Mouse (Mus musculus): ENCODE results near the gene Fkbpl. TPM values are rescaled to one million over a fixed set of nuclear protein-coding genes. Genes with fewer than 3 reads are reported as not detected.

Fkbpl gene
- total and polyA plus RNA-seq, 3 experiments = 5.5 to 8.2 (median 6.2) TPM

GRCm38 (mm10) chr17:34604511-34605237, 39.9 kb upstream of the Fkbpl start:
- H3K9ac ChIP-seq (ENCODE audit: insufficient read depth, low read depth) = peak overlapping the region; percentile 49
- TF ChIP-seq UBTF (IDR thresholded peaks at IDR 0.05; ENCODE audit: low read depth, low read length) = 0 out of 2 replicates have a peak, but pooled peaks have one; percentile 27
- TF ChIP-seq E2F4 (IDR thresholded peaks at IDR 0.05; ENCODE audit: insufficient replicate concordance, low read depth, low read length) = no peak
- H3K36me3 ChIP-seq (replicated peaks in 1 of 2; ENCODE audit: control insufficient read depth in 1 of 2, insufficient read depth in 1 of 2, low read length in 1 of 2) = peaks cover 15 to 44% of the 10 kb centered on the region in 2 experiments
- in situ Hi-C loops (cut with MboI; ENCODE audit: low pct_ligation_motif_present, low pct_unique_long_range_greater_than_20kb, low sequenced_read_pairs) (no loop called here), dilution Hi-C loops (cut with MboI; ENCODE audit: extremely low pct_ligation_motif_present, extremely low pct_unique_long_range_greater_than_20kb, low sequenced_read_pairs) (no loop called here)
- peak overlapping the region; percentile 63 to 97 (median 82) for H3K4me3 ChIP-seq (replicated peaks in 1 of 3; ENCODE audit: low read depth in 2 of 3, low read length in 2 of 3, poor library complexity in 1 of 3)
- peak overlapping the region; percentile 49 for H3K27ac ChIP-seq (ENCODE audit: insufficient read depth, low read depth)
- H3K27me3 ChIP-seq (replicated peaks) = no peaks in the 10 kb centered on the region
- peaks cover 12% of the 10 kb centered on the region for H3K79me2 ChIP-seq (replicated peaks; ENCODE audit: control insufficient read depth, extremely low read depth, insufficient read depth, poor library complexity, severe bottlenecking)
- H3K4me2 ChIP-seq (ENCODE audit: insufficient read depth, low read depth, poor library complexity, severe bottlenecking) = peak overlapping the region; percentile 86
- no peaks in the 10 kb centered on the region for H3K9me3 ChIP-seq (replicated peaks; ENCODE audit: low read length)
- DNase-seq (ENCODE audit: extremely low read depth) = peak; percentile 40
- H3K4me1 ChIP-seq (ENCODE audit: control insufficient read depth in 1 of 2, insufficient read depth in 2 of 2) = peaks cover 12 to 39% of the 10 kb centered on the region in 2 experiments

GRCm38 (mm10) chr17:34605609-34606008, 39.0 kb upstream of the Fkbpl start:
- H3K27me3 ChIP-seq (replicated peaks) = no peaks in the 10 kb centered on the region
- H3K9ac ChIP-seq (ENCODE audit: insufficient read depth, low read depth) = peak overlapping the region; percentile 97
- peaks cover 12 to 39% of the 10 kb centered on the region in 2 experiments for H3K4me1 ChIP-seq (ENCODE audit: control insufficient read depth in 1 of 2, insufficient read depth in 2 of 2)
- H3K79me2 ChIP-seq (replicated peaks; ENCODE audit: control insufficient read depth, extremely low read depth, insufficient read depth, poor library complexity, severe bottlenecking) = peaks cover 12% of the 10 kb centered on the region
- H3K36me3 ChIP-seq (replicated peaks in 1 of 2; ENCODE audit: control insufficient read depth in 1 of 2, insufficient read depth in 1 of 2, low read length in 1 of 2) = peaks cover 16 to 44% of the 10 kb centered on the region in 2 experiments
- TF ChIP-seq NELFE (IDR thresholded peaks at IDR 0.05; ENCODE audit: low read depth, low read length) = peak; percentile 92
- peak; percentile 87 for TF ChIP-seq ZMIZ1 (IDR thresholded peaks at IDR 0.05; ENCODE audit: low read depth, low read length)
- TF ChIP-seq RAD21 (IDR thresholded peaks at IDR 0.05; ENCODE audit: low read depth, low read length) = no peak
- TF ChIP-seq MAX (IDR thresholded peaks at IDR 0.05; ENCODE audit: low read length) = peak; percentile 56; the same call in 1 of the 2 replicates
- peak; percentile 75; the same call in 1 of the 2 replicates for TF ChIP-seq SIN3A (IDR thresholded peaks at IDR 0.05; ENCODE audit: low read length)
- no peak; the same call in 1 of the 2 replicates for TF ChIP-seq MEF2A (IDR thresholded peaks at IDR 0.05; ENCODE audit: borderline replicate concordance, low read depth, low read length)
- TF ChIP-seq HCFC1 (IDR thresholded peaks at IDR 0.05; ENCODE audit: low read depth, low read length) = peak; percentile 81
- peak; percentile 58; the same call in 1 of the 2 replicates for TF ChIP-seq MXI1 (IDR thresholded peaks at IDR 0.05; ENCODE audit: low read depth, low read length)
- no peak for TF ChIP-seq PAX5 (IDR thresholded peaks at IDR 0.05; ENCODE audit: low read length)
- peak; percentile 71 for TF ChIP-seq TBP (conservative IDR thresholded peaks at IDR 0.05; ENCODE audit: low read depth, low read length)
- TF ChIP-seq KAT2A (IDR thresholded peaks at IDR 0.05; ENCODE audit: insufficient replicate concordance, low read length) = peak; percentile 65; the same call in 1 of the 2 replicates
- TF ChIP-seq TCF12 (IDR thresholded peaks at IDR 0.05; ENCODE audit: low read depth, low read length) = peak; percentile 83
- peak; percentile 60 for TF ChIP-seq CHD2 (IDR thresholded peaks at IDR 0.05; ENCODE audit: low read length)
- TF ChIP-seq IRF4 (IDR thresholded peaks at IDR 0.05; ENCODE audit: low read depth, low read length) = peak; percentile 20; the same call in 1 of the 2 replicates
- TF ChIP-seq POLR2A (IDR thresholded peaks at IDR 0.05; ENCODE audit: low read depth, low read length) = peak; percentile 96
- TF ChIP-seq ETS1 (conservative IDR thresholded peaks at IDR 0.05; ENCODE audit: low read depth, low read length) = no peak
- no peak for TF ChIP-seq JUND (conservative IDR thresholded peaks at IDR 0.05; ENCODE audit: low read depth, low read length)
- TF ChIP-seq ELF1 (IDR thresholded peaks at IDR 0.05; ENCODE audit: low read depth, low read length) = peak; percentile 88
- peak; percentile 96 for TF ChIP-seq MAZ (IDR thresholded peaks at IDR 0.05; ENCODE audit: low read depth, low read length)
- TF ChIP-seq NRF1 (IDR thresholded peaks at IDR 0.05; ENCODE audit: low read depth, low read length) = peak; percentile 40; the same call in 1 of the 2 replicates
- no peak for TF ChIP-seq ZNF384 (IDR thresholded peaks at IDR 0.05; ENCODE audit: low read depth, low read length)
- no peak for TF ChIP-seq MAFK (IDR thresholded peaks at IDR 0.05; ENCODE audit: insufficient replicate concordance, low read length)
- TF ChIP-seq UBTF (IDR thresholded peaks at IDR 0.05; ENCODE audit: low read depth, low read length) = peak; percentile 34; the same call in 1 of the 2 replicates
- dilution Hi-C loops (cut with MboI; ENCODE audit: extremely low pct_ligation_motif_present, extremely low pct_unique_long_range_greater_than_20kb, low sequenced_read_pairs) = no loop called here
- H3K4me3 ChIP-seq (replicated peaks in 1 of 3; ENCODE audit: low read depth in 2 of 3, low read length in 2 of 3, poor library complexity in 1 of 3) = peak overlapping the region; percentile 63 to 97 (median 82)
- in situ Hi-C loops (cut with MboI; ENCODE audit: low pct_ligation_motif_present, low pct_unique_long_range_greater_than_20kb, low sequenced_read_pairs) = no loop called here
- DNase-seq (ENCODE audit: extremely low read depth) = peak; percentile 93
- H3K27ac ChIP-seq (ENCODE audit: insufficient read depth, low read depth) = peak overlapping the region; percentile 66
- H3K9me3 ChIP-seq (replicated peaks; ENCODE audit: low read length) = no peaks in the 10 kb centered on the region
- H3K4me2 ChIP-seq (ENCODE audit: insufficient read depth, low read depth, poor library complexity, severe bottlenecking) = peak overlapping the region; percentile 86

Measured in CH12.LX (cell line).